ENCODE assay signal across 9 mouse cellular contexts in genomic region chr15:62712543-62713131, GRCm38 (mm10).
DNase-seq lines count a peak whose midpoint lies in the region; ATAC-seq lines count a peak whose summit lies in the region.
"Had no signal": no experiment of that assay in that cellular context is flagged by ENCODE, and none has a peak within 500 bp of the region (broad histone marks: within the 10 kb centered on the region; RNA-seq: fewer than 3 reads in every experiment).

No protein-coding gene starts in this region.

- no peak overlapping the region for H3K4me3 ChIP-seq in intestine, embryonic 14.5 days (ENCODE audit: low read depth, low read length)
- H3K4me3 ChIP-seq in kidney, embryonic 16.5 days (ENCODE audit: low read length) = no peak overlapping the region
- H3K4me3 ChIP-seq in liver, embryonic 15.5 days (replicated peaks) = no peak overlapping the region
- H3K4me3 ChIP-seq in stomach, embryonic 15.5 days (replicated peaks) = no peak overlapping the region
- H3K4me3 ChIP-seq in forebrain, embryonic 11.5 days (ENCODE audit: low read depth, low read length) = no peak overlapping the region
- H3K4me3 ChIP-seq: heart, embryonic 10.5 days had no signal

- 62% methylated on average over 9 of the region's 9 CpGs for WGBS in intestine, embryonic 14.5 days
- WGBS in kidney, embryonic 16.5 days = 72% methylated on average over 8 of the region's 9 CpGs
- 61% methylated on average over 9 of the region's 9 CpGs for WGBS in liver, embryonic 15.5 days (ENCODE audit: insufficient replicate concordance)
- WGBS in stomach, embryonic 15.5 days = 67% methylated on average over 9 of the region's 9 CpGs
- WGBS in forebrain, embryonic 11.5 days = 81% methylated on average over 9 of the region's 9 CpGs

- no peak for DNase-seq in intestine, embryonic 14.5 days (ENCODE audit: low spot score)
- DNase-seq in forebrain, embryonic 11.5 days (ENCODE audit: low spot score) = no peak
- DNase-seq in gastrocnemius, postnatal 10 days = no peak
- DNase-seq: layer of hippocampus, adult 9-11 months had no signal

- no peaks in the 10 kb centered on the region for H3K9me3 ChIP-seq in intestine, embryonic 14.5 days (ENCODE audit: control insufficient read depth, low read length)
- no peaks in the 10 kb centered on the region for H3K9me3 ChIP-seq in kidney, embryonic 16.5 days (ENCODE audit: low read length)
- no peaks in the 10 kb centered on the region for H3K9me3 ChIP-seq in liver, embryonic 15.5 days (replicated peaks)
- no peaks in the 10 kb centered on the region for H3K9me3 ChIP-seq in stomach, embryonic 15.5 days
- H3K9me3 ChIP-seq in forebrain, embryonic 11.5 days (ENCODE audit: control insufficient read depth, low read length) = no peaks in the 10 kb centered on the region
- H3K9me3 ChIP-seq: heart, embryonic 10.5 days had no signal

- no peaks in the 10 kb centered on the region for H3K27me3 ChIP-seq in intestine, embryonic 14.5 days (replicated peaks; ENCODE audit: control insufficient read depth, insufficient read depth, low read length)
- H3K27me3 ChIP-seq in kidney, embryonic 16.5 days (ENCODE audit: insufficient read depth, low read length) = no peaks in the 10 kb centered on the region
- no peaks in the 10 kb centered on the region for H3K27me3 ChIP-seq in liver, embryonic 15.5 days
- H3K27me3 ChIP-seq in stomach, embryonic 15.5 days (replicated peaks) = no peaks in the 10 kb centered on the region
- H3K27me3 ChIP-seq in forebrain, embryonic 11.5 days (ENCODE audit: control insufficient read depth, insufficient read depth, low read length) = no peaks in the 10 kb centered on the region

- peak; percentile 68; the same call in 1 of the 2 replicates for ATAC-seq in intestine, embryonic 14.5 days (replicated peaks; ENCODE audit: low FRiP score, low TSS enrichment, low read depth)
- peak; percentile 79 for ATAC-seq in kidney, embryonic 16.5 days (ENCODE audit: low FRiP score, low TSS enrichment)
- peak; percentile 79 for ATAC-seq in liver, embryonic 15.5 days (ENCODE audit: insufficient read depth)
- peak; percentile 91 for ATAC-seq in stomach, embryonic 15.5 days (ENCODE audit: insufficient read depth, low FRiP score, low read depth)
- ATAC-seq in forebrain, embryonic 11.5 days (replicated peaks; ENCODE audit: low FRiP score) = no peak
- no peak for ATAC-seq in monocyte, adult 5-6 weeks (replicated peaks; ENCODE audit: insufficient number of reproducible peaks, low FRiP score, low TSS enrichment, poor library complexity, severe bottlenecking)

- H3K36me3 ChIP-seq in intestine, embryonic 14.5 days (ENCODE audit: control insufficient read depth, insufficient read depth, low read length) = no peaks in the 10 kb centered on the region
- H3K36me3 ChIP-seq in kidney, embryonic 16.5 days (ENCODE audit: insufficient read depth, low read length) = no peaks in the 10 kb centered on the region
- H3K36me3 ChIP-seq in liver, embryonic 15.5 days (replicated peaks) = no peaks in the 10 kb centered on the region
- H3K36me3 ChIP-seq in stomach, embryonic 15.5 days = no peaks in the 10 kb centered on the region
- H3K36me3 ChIP-seq in forebrain, embryonic 11.5 days (ENCODE audit: control insufficient read depth, insufficient read depth, low read length) = no peaks in the 10 kb centered on the region
- H3K36me3 ChIP-seq: heart, embryonic 10.5 days had no signal

- H3K4me2 ChIP-seq in intestine, embryonic 14.5 days (ENCODE audit: low read length) = no peak overlapping the region
- no peak overlapping the region for H3K4me2 ChIP-seq in kidney, embryonic 16.5 days (replicated peaks; ENCODE audit: low read depth, low read length)
- H3K4me2 ChIP-seq in liver, embryonic 15.5 days = no peak overlapping the region
- no peak overlapping the region for H3K4me2 ChIP-seq in stomach, embryonic 15.5 days
- H3K4me2 ChIP-seq in forebrain, embryonic 11.5 days (ENCODE audit: low read depth, low read length, severe bottlenecking) = no peak overlapping the region

- 0 out of 2 replicates have a peak, but pooled peaks cover 2% of the 10 kb centered on the region for H3K4me1 ChIP-seq in intestine, embryonic 14.5 days (replicated peaks; ENCODE audit: control insufficient read depth, insufficient read depth, low read length)
- no peaks in the 10 kb centered on the region for H3K4me1 ChIP-seq in kidney, embryonic 16.5 days (ENCODE audit: insufficient read depth, low read length)
- H3K4me1 ChIP-seq in liver, embryonic 15.5 days (replicated peaks) = no peaks in the 10 kb centered on the region
- H3K4me1 ChIP-seq in stomach, embryonic 15.5 days = no peaks in the 10 kb centered on the region
- no peaks in the 10 kb centered on the region for H3K4me1 ChIP-seq in forebrain, embryonic 11.5 days (replicated peaks; ENCODE audit: control insufficient read depth, insufficient read depth, low read length)
- H3K4me1 ChIP-seq: heart, embryonic 10.5 days had no signal

- H3K27ac ChIP-seq in intestine, embryonic 14.5 days (ENCODE audit: low read depth) = no peak overlapping the region
- peak overlapping the region; percentile 67; the same call in 1 of the 2 replicates for H3K27ac ChIP-seq in kidney, embryonic 16.5 days (ENCODE audit: low read length)
- peak overlapping the region; percentile 33; the same call in 1 of the 2 replicates for H3K27ac ChIP-seq in liver, embryonic 15.5 days (replicated peaks)
- H3K27ac ChIP-seq in stomach, embryonic 15.5 days = peak overlapping the region; percentile 37
- no peak overlapping the region for H3K27ac ChIP-seq in forebrain, embryonic 11.5 days (ENCODE audit: low read depth, low read length)
- H3K27ac ChIP-seq: heart, embryonic 10.5 days had no signal

- H3K9ac ChIP-seq in intestine, embryonic 14.5 days (ENCODE audit: low read length) = no peak overlapping the region
- no peak overlapping the region for H3K9ac ChIP-seq in kidney, embryonic 16.5 days (replicated peaks; ENCODE audit: low read length)
- no peak overlapping the region for H3K9ac ChIP-seq in liver, embryonic 15.5 days
- no peak overlapping the region for H3K9ac ChIP-seq in stomach, embryonic 15.5 days
- H3K9ac ChIP-seq in forebrain, embryonic 11.5 days (ENCODE audit: low read length) = no peak overlapping the region

Comparison
In these comparisons a context has a peak if more than half of its experiments do, and no peak if none do; other contexts are left out.
1. ATAC-seq: peak in intestine, embryonic 14.5 days (single experiment), kidney, embryonic 16.5 days (single experiment), liver, embryonic 15.5 days (single experiment) and stomach, embryonic 15.5 days (single experiment); none in forebrain, embryonic 11.5 days (single experiment) and monocyte, adult 5-6 weeks (single experiment).
2. H3K27ac ChIP-seq: peak in kidney, embryonic 16.5 days (single experiment), liver, embryonic 15.5 days (single experiment) and stomach, embryonic 15.5 days (single experiment); none in intestine, embryonic 14.5 days (single experiment) and forebrain, embryonic 11.5 days (single experiment).